ENCODE assay signal across 8 mouse cellular contexts in genomic region chr6:137648110-137649067, GRCm38 (mm10). TPM values are rescaled to one million over a fixed set of nuclear protein-coding genes. Genes with fewer than 3 reads are reported as not detected.
A peak's percentile ranks its signal among the peaks of the same experiment; 100 is the strongest.
DNase-seq lines count a peak whose midpoint lies in the region; ATAC-seq and TF ChIP-seq lines count a peak whose summit lies in the region.

No protein-coding gene starts in this region.

- peaks cover 4% of the 10 kb centered on the region; the same call in 1 of the 2 replicates for H3K27me3 ChIP-seq in embryonic facial prominence, embryonic 13.5 days
- H3K27me3 ChIP-seq in hindbrain, embryonic 12.5 days: peaks cover 9% of the 10 kb centered on the region; the same call in 1 of the 2 replicates
- peaks cover 40% of the 10 kb centered on the region for H3K27me3 ChIP-seq in liver, embryonic 15.5 days

- intact Hi-C loops in left cerebral cortex, postnatal 4 days (cut with DNase I): loop anchor here (5.0 to 10.0 kb wide), 2 partner anchors 64 to 154 kb away; no protein-coding TSS in a partner anchor
- intact Hi-C loops in left cerebral cortex, postnatal 36 days (cut with DNase I): loop anchor here (5.0 kb wide), 2 partner anchors 74 to 191 kb away; no protein-coding TSS in a partner anchor

- peak overlapping the region; percentile 60 for H3K27ac ChIP-seq in embryonic facial prominence, embryonic 13.5 days
- H3K27ac ChIP-seq in hindbrain, embryonic 12.5 days: no peak overlapping the region
- no peak overlapping the region for H3K27ac ChIP-seq in liver, embryonic 15.5 days (replicated peaks)
- H3K27ac ChIP-seq in olfactory bulb, adult 2 months (ENCODE audit: insufficient read depth, low read depth, low read length): no peak overlapping the region

- no peaks in the 10 kb centered on the region for H3K9me3 ChIP-seq in embryonic facial prominence, embryonic 13.5 days
- no peaks in the 10 kb centered on the region for H3K9me3 ChIP-seq in hindbrain, embryonic 12.5 days (replicated peaks)
- no peaks in the 10 kb centered on the region for H3K9me3 ChIP-seq in liver, embryonic 15.5 days (replicated peaks)

- no peak for TF ChIP-seq POLR2A in olfactory bulb, adult 2 months (IDR thresholded peaks at IDR 0.05; ENCODE audit: insufficient read depth, low read depth, low read length)

- peak overlapping the region; percentile 83 for H3K4me2 ChIP-seq in embryonic facial prominence, embryonic 13.5 days
- peak overlapping the region; percentile 91 for H3K4me2 ChIP-seq in hindbrain, embryonic 12.5 days (replicated peaks)
- peak overlapping the region; percentile 75 for H3K4me2 ChIP-seq in liver, embryonic 15.5 days

- H3K9ac ChIP-seq in embryonic facial prominence, embryonic 13.5 days: peak overlapping the region; percentile 88
- H3K9ac ChIP-seq in hindbrain, embryonic 12.5 days: peak overlapping the region; percentile 74
- H3K9ac ChIP-seq in liver, embryonic 15.5 days: peak overlapping the region; percentile 25; the same call in 1 of the 2 replicates

- H3K4me3 ChIP-seq in embryonic facial prominence, embryonic 13.5 days: peak overlapping the region; percentile 76
- peak overlapping the region; percentile 80 for H3K4me3 ChIP-seq in hindbrain, embryonic 12.5 days
- peak overlapping the region; percentile 56 for H3K4me3 ChIP-seq in liver, embryonic 15.5 days (replicated peaks)
- H3K4me3 ChIP-seq in olfactory bulb, adult 2 months (ENCODE audit: insufficient read depth, low read depth, low read length): peak overlapping the region; percentile 64

- ATAC-seq in embryonic facial prominence, embryonic 13.5 days (ENCODE audit: insufficient number of reproducible peaks, insufficient read depth, low FRiP score, low TSS enrichment, low read depth): peak; percentile 50
- ATAC-seq in hindbrain, embryonic 12.5 days (ENCODE audit: low FRiP score): peak; percentile 74
- no peak; the same call in 1 of the 2 replicates for ATAC-seq in liver, embryonic 15.5 days (ENCODE audit: insufficient read depth)

- DNase-seq in left cerebral cortex, postnatal 4 days: peak; percentile 66
- no peak for DNase-seq in left cerebral cortex, postnatal 36 days (ENCODE audit: low spot score in 2 of 2)
- DNase-seq in adipocyte (ENCODE audit: low spot score): peak; percentile 40
- no peak for DNase-seq in left cerebral cortex, adult 18-20 months (ENCODE audit: low spot score in 2 of 2)

- no peak for TF ChIP-seq CTCF in olfactory bulb, adult 2 months (IDR thresholded peaks at IDR 0.05; ENCODE audit: insufficient read depth, low read depth, low read length)

- WGBS in embryonic facial prominence, embryonic 13.5 days: 1% methylated on average over 59 of the region's 59 CpGs
- WGBS in hindbrain, embryonic 12.5 days: under 1% methylated on average over 55 of the region's 59 CpGs
- 3% methylated on average over 59 of the region's 59 CpGs for WGBS in liver, embryonic 15.5 days (ENCODE audit: insufficient replicate concordance)
- 1% methylated on average over 59 of the region's 59 CpGs for WGBS in olfactory bulb, adult 2 months

- no peaks in the 10 kb centered on the region for H3K36me3 ChIP-seq in embryonic facial prominence, embryonic 13.5 days
- H3K36me3 ChIP-seq in hindbrain, embryonic 12.5 days: no peaks in the 10 kb centered on the region
- H3K36me3 ChIP-seq in liver, embryonic 15.5 days (replicated peaks): no peaks in the 10 kb centered on the region

- peaks cover 7% of the 10 kb centered on the region for H3K4me1 ChIP-seq in embryonic facial prominence, embryonic 13.5 days
- H3K4me1 ChIP-seq in hindbrain, embryonic 12.5 days: peaks cover 11% of the 10 kb centered on the region
- peaks cover 9% of the 10 kb centered on the region; the same call in 1 of the 2 replicates for H3K4me1 ChIP-seq in liver, embryonic 15.5 days (replicated peaks)
- H3K4me1 ChIP-seq in olfactory bulb, adult 2 months (ENCODE audit: control insufficient read depth, insufficient read depth, low read length): 0 out of 2 replicates have a peak, but pooled peaks cover 6% of the 10 kb centered on the region

RNA-seq across cellular contexts. Expression of gene Eps8, which starts 6.3 kb away (rescaled TPM):
- total RNA-seq in left cerebral cortex, postnatal 4 days (2021): 10 to 100 TPM; 33.1 to 39.5 TPM
- total RNA-seq in left cerebral cortex, postnatal 36 days (2021): 10 to 100 TPM; 32.2 to 39.2 TPM
- 34.4 and 49.9 TPM in 2 replicates for polyA plus RNA-seq in embryonic facial prominence, embryonic 13.5 days (2015; fragmentation: Nextera tagmentation; extraction: Ambion mirVana)
- 11.9 and 13.6 TPM in 2 replicates for polyA plus RNA-seq in hindbrain, embryonic 12.5 days (2016; fragmentation: Nextera tagmentation; extraction: Ambion mirVana)
- 2.5 and 3.8 TPM in 2 replicates for polyA plus RNA-seq in liver, embryonic 15.5 days (2015; fragmentation: Nextera tagmentation; extraction: Ambion mirVana)
- polyA plus RNA-seq in olfactory bulb, adult 2 months (2012; ENCODE audit: insufficient read depth, insufficient read length, low replicate concordance, missing spikeins): not detected in 2 replicates
- total RNA-seq in left cerebral cortex, adult 18-20 months (2021): 10 to 100 TPM; 25.8 to 31.3 TPM

Comparison
In these comparisons a context has a peak if more than half of its experiments do, and no peak if none do; other contexts are left out.
1. DNase-seq: peak in left cerebral cortex, postnatal 4 days (single experiment) and adipocyte (single experiment); none in left cerebral cortex, postnatal 36 days (0 of 2) and left cerebral cortex, adult 18-20 months (0 of 2).
2. H3K9ac ChIP-seq: peak in every context shown above with its lines; median percentile 88 in embryonic facial prominence, embryonic 13.5 days; 74 in hindbrain, embryonic 12.5 days; 25 in liver, embryonic 15.5 days.
3. Peak in every context shown above with its lines, with median percentiles within 50 percentile points of each other: H3K4me2 ChIP-seq and H3K4me3 ChIP-seq.